Mouse (Mus musculus) limb, embryonic 10.5 days (tissue): ENCODE measurements around the gene Dnm3. TPM values are rescaled to one million over a fixed set of nuclear protein-coding genes. Genes with fewer than 3 reads are reported as not detected.

Experiments
- DNase-seq: peaks from one replicate; pipeline ENCODE4 v3.0.0-alpha.2; 2017; ENCODE audit warnings: low spot score
- H3K27ac ChIP-seq: fragments of 300-500 bp; sonication (generic); 2 replicates; pipeline ENCODE4 v1.5.1; 2016; ENCODE audit warnings: mild to moderate bottlenecking
- H3K27me3 ChIP-seq: fragments of 300-500 bp; sonication (generic); 2 replicates; pipeline ENCODE4 v1.6.1; 2016; ENCODE audit warnings: low read depth, mild to moderate bottlenecking; ENCODE audit not compliant: poor library complexity, severe bottlenecking
- H3K36me3 ChIP-seq: fragments of 300-500 bp; sonication (generic); 2 replicates; pipeline ENCODE4 v1.6.1; 2016; ENCODE audit warnings: mild to moderate bottlenecking, moderate library complexity
- H3K4me1 ChIP-seq: fragments of 300-500 bp; sonication (generic); 2 replicates; pipeline ENCODE4 v1.6.1; 2016
- H3K4me3 ChIP-seq: fragments of 300-500 bp; sonication (generic); 2 replicates; pipeline ENCODE4 v1.5.1; 2016; ENCODE audit warnings: mild to moderate bottlenecking, moderate library complexity
- H3K9me3 ChIP-seq: fragments of 300-500 bp; sonication (generic); replicated peaks from 2 replicates; pipeline ENCODE4 v1.6.1; 2016; ENCODE audit warnings: mild to moderate bottlenecking
- WGBS: fragments of 180-500 bp; shearing (Covaris S2); methylation state at CpG from one replicate; pipeline ENCODE4 v1.1.7; 2016; 5-methylcytosine and 5-hydroxymethylcytosine counted together
- polyA plus RNA-seq: library from polyadenylated mRNA; unstranded; fragments of >200 nt; fragmentation: Nextera tagmentation; extraction: Ambion mirVana; gene quantifications from 2 replicates; pipeline ENCODE4 v1.2.1, GENCODE M21; 2016

Gene Dnm3
- polyA plus RNA-seq: 5.8 and 11.6 TPM in 2 replicates

DNA sequence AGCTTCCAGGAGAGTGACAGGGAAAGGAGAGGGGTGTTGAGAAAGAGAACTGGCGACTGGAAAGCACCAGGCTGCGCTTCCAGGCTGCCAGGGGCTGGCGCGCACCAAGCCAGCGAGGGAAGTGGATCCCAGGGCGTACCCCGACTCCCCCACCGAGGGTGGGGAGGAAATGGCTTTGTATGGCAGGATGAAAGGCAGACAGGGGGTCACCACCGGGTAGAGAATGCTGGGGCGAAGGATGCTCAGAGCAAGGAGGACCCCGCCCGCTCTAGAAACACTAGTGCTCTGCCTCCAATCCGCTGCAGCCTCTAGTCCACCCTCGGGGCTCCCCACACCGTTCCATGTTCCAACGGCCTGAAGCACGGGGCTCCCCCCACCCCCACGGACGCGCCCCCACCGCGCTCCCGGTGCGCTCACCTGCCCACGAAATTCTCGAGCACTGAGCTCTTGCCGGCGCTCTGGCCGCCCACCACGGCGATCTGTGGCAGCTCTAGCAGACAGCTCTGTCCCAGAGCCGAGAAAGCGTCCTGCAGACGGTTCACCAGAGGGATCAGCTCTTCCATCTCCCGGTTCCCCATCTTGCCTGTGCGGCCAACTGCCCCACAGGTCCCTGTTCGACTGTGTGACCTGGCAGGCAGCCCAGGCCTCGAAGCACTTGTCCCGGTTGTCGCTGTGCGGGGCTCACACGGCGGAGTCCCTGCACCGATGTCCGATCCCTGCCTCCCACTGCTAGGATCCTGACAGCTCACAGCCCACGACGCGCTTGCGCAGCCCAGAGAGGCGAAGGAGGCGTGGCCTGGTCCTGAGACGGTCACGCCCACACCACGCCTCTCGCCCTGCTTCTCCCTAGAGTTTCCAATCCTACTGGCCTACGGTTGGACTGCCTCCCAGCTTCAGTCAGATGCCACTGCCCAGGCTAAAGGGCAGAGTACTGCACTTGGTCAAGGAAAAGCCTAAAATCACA, at the start of gene Dnm3:
TSS of gene Dnm3 (minus strand) at position 789 of the 964 bp plus-strand sequence.
- no peak within 1 kb of the TSS; the same call in 1 of the 2 replicates for H3K27ac ChIP-seq
- no peaks in the 10 kb centered on the region for H3K36me3 ChIP-seq
- peak within 1 kb of the TSS; percentile 65 for H3K4me3 ChIP-seq
- under 1% methylated on average over 55 of the region's 56 CpGs for WGBS
- H3K27me3 ChIP-seq: peaks cover 35% of the 10 kb centered on the region
- DNase-seq: peak; percentile 91
- H3K4me1 ChIP-seq: peaks cover 18% of the 10 kb centered on the region
- H3K9me3 ChIP-seq: no peaks in the 10 kb centered on the region

DNA sequence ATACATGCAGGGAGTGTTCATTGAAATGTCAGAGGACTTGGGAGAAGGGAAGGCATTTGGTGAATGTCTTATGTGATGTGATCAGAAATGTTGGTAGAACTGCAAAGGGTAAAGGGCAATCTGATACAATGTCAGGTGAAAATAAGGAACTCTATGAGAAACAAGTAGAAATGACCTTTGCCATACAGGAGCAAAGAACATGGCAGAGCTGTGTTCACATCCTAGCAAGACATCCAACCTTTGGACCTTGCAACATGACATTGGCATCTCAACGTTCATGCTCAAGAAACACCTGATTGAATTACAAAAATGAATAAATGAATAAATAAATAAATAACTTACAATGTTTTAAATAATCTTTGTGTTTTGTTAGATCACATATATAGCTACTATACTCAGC, 37.3 kb upstream of the Dnm3 start:
- no peaks in the 10 kb centered on the region for H3K4me1 ChIP-seq
- H3K36me3 ChIP-seq: no peaks in the 10 kb centered on the region
- 80% methylated on average over 1 of the region's 1 CpGs for WGBS
- H3K9me3 ChIP-seq: no peaks in the 10 kb centered on the region
- no peak overlapping the region for H3K27ac ChIP-seq
- DNase-seq: no peak
- no peak overlapping the region for H3K4me3 ChIP-seq
- no peaks in the 10 kb centered on the region for H3K27me3 ChIP-seq

DNA sequence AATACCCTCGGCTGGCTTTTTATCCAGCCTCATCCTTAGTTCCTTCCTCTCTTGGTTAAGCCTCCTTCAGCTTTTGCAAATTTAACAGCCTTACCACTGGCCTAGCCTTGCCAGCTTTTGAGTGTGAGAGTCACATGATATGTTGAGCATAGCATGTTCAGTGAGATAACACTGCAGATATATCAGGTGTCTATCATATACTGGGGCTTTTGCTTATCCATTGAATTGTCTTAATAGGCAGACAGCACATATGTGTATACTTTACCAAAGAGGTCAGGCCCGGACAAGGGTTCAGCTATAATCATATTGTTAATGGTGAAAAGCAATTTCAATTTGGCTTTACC, 32.2 kb upstream of the Dnm3 start:
- 92% methylated on average over 2 of the region's 2 CpGs for WGBS
- Histone ChIP-seq H3K9me3 (no peaks in the 10 kb centered on the region), H3K4me3 (no peak overlapping the region), H3K4me1 (no peaks in the 10 kb centered on the region), H3K27me3 (no peaks in the 10 kb centered on the region), H3K36me3 (no peaks in the 10 kb centered on the region), H3K27ac (no peak overlapping the region)
- no peak for DNase-seq

DNA sequence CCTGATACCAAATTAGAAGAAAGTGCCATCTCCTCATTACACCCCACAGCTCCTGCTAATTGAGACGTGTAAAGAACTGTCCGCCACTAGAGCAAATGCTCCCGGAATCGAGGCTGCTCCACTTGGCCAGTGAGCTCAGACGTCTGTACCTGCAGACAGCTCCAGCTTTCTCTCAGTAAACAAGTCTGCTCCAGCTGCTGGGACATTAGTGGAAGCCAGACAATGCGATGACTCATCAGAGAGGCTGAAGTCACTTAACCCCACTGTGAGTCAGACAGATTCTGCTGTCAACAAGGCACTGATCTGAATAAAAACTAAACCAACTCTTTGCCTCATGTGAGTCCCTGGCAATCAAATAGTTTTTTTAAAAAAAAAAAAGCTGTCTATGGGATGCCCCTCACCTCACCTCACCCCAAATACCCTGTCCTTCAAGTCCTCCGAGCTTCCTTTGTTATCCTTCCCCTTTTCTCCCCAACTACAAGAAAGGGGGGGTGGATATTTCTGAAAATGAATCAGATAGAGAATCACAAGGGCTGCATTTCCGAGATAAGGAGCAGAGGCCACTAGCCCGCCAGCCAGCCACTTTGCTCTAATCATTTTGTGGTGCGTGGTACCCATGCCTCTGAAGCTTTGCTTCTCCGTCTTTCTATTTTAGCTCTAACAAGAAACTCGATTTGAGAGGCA, 31.6 kb upstream of the Dnm3 start:
- no peak for DNase-seq
- H3K4me3 ChIP-seq: no peak overlapping the region
- WGBS: 66% methylated on average over 12 of the region's 12 CpGs
- H3K27ac ChIP-seq: no peak overlapping the region
- no peaks in the 10 kb centered on the region for H3K9me3 ChIP-seq
- H3K36me3 ChIP-seq: no peaks in the 10 kb centered on the region
- no peaks in the 10 kb centered on the region for H3K4me1 ChIP-seq
- H3K27me3 ChIP-seq: no peaks in the 10 kb centered on the region

DNA sequence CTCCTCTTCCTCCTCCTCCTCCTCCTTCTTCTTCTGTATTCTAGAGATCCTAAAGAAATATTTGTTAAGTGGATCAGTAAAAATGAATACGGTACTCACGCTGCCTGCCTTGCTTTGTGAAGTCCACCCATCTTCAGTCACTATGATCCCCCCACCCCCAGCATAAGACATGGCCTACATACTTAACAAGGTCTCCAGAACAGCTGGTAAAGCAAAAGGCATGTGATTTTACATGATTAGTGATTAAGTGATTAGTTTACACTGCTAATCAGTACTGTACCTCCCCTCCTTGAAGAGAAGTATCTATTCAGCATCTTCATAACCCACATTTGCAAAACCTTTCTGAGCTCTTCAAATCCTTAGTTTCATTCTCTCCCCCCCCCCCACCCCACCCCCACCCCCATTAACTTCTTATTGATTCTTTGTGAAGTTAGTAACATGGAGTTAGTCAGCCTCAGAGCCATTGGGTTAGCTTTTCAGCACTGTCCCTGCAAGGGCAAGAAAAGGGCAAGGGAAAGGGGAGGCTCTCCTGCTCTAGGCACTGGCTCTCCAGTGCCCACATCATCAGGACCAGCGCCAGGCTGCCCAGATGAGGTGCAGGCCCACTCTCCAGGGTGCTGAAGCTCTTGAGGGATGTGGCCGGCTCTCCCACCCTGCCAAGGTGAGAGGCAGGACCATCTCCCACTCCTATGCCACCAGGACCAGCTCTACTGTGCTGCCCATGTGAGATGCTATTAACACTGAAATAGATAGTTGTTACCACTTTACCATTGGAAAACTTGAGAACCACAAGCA, 30.6 kb upstream of the Dnm3 start:
- Histone ChIP-seq H3K27me3 (no peaks in the 10 kb centered on the region), H3K27ac (no peak overlapping the region), H3K4me3 (no peak overlapping the region), H3K4me1 (no peaks in the 10 kb centered on the region), H3K36me3 (no peaks in the 10 kb centered on the region), H3K9me3 (no peaks in the 10 kb centered on the region)
- no peak for DNase-seq
- WGBS: 80% methylated on average over 4 of the region's 4 CpGs

DNA sequence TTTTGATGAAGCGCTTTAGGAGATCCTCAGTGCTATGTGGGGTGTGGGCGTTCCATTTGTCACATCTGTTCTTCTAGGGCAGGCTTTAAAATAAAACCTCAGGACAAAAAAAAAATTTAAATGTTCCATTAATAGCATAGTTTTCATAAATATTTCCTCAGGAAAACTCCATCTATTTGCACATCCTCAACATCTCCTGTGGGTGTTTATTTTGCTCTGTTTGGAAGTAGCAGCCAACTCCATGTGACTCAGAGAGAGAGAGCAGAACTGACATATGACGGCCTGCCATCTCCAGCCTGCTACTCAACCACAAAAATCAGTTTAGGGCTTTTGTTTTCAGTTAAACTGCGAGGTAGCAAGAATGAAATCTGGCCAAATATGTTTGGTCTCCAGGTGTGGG, 28.7 kb upstream of the Dnm3 start:
- no peak overlapping the region for H3K4me3 ChIP-seq
- 91% methylated on average over 4 of the region's 4 CpGs for WGBS
- H3K9me3 ChIP-seq: no peaks in the 10 kb centered on the region
- no peak overlapping the region for H3K27ac ChIP-seq
- DNase-seq: no peak
- no peaks in the 10 kb centered on the region for H3K27me3 ChIP-seq
- H3K4me1 ChIP-seq: no peaks in the 10 kb centered on the region
- H3K36me3 ChIP-seq: no peaks in the 10 kb centered on the region

DNA sequence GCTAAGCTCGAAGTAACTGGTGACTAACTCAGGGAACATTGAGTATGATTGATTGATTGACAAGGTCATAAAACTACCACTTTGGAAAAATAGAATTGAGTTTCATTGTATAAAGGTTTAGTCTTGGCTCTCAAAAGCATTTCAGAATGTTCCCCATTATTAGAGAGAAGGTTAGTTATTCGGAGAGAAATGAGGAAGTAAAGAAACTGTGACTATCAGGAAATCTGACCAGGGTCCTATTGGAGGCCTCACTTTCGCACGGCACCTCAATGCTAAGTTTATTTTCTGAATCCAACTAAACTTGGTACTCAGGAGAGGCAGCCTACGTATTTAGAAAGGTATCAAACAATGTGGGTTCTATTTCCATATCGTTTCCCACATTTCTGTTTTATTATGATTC, 27.8 kb upstream of the Dnm3 start:
- DNase-seq: no peak
- Histone ChIP-seq H3K36me3 (no peaks in the 10 kb centered on the region), H3K4me1 (no peaks in the 10 kb centered on the region), H3K9me3 (no peaks in the 10 kb centered on the region), H3K27ac (no peak overlapping the region), H3K4me3 (no peak overlapping the region), H3K27me3 (no peaks in the 10 kb centered on the region)
- 88% methylated on average over 6 of the region's 6 CpGs for WGBS

DNA sequence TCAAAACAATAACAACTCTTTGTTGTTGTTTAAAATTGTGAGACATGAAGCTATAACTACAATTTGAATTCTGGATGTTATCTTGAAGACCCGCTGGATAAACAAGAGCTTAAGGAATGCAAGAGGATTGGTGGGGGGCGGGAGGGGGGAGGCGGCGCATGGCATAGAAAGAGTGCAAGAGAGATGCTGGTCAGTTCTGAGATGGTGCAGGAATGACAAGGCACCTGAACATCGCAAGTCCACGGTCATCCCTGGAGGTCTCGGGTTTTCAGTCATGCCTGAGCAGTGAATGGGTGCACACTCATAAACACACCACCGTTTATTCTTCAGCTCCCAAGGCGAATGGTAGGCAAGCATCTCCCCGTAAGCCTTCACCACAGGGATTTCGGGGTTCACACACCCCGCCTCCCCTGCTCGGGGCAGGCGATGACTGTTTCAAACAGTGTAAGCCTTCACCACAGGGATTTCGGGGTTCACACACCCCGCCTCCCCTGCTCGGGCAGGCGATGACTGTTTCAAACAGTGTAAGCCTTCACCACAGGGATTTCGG, 1.2 kb downstream of the Dnm3 start:
- Histone ChIP-seq H3K9me3 (no peaks in the 10 kb centered on the region), H3K36me3 (no peaks in the 10 kb centered on the region), H3K4me1 (peaks cover 18% of the 10 kb centered on the region), H3K27me3 (peaks cover 35% of the 10 kb centered on the region), H3K27ac (no peak overlapping the region), H3K4me3 (peak overlapping the region; percentile 65)
- 3% methylated on average over 19 of the region's 19 CpGs for WGBS
- DNase-seq: peak; percentile 31

DNA sequence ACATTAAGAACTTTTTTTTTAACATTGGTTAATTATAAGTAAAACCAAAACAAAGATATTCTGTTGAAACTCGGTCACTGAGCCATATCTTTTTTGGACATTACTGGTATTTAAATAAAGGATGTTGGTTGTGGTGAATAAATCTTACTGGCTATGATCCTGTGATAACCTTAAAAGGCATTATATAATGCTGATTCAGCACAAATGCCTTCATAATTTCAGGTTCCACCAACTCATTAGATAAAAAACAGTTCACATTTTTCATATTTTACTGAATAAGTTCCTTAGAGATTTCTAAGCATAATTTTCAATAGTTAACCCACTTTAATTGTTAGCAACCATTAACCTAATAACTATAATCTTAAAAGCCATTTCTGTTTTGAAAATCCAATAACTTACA, 4.9 kb downstream of the Dnm3 start:
- no peak for DNase-seq
- WGBS: 87% methylated on average over 1 of the region's 1 CpGs
- peaks cover 35% of the 10 kb centered on the region for H3K27me3 ChIP-seq
- no peak overlapping the region for H3K27ac ChIP-seq
- H3K9me3 ChIP-seq: no peaks in the 10 kb centered on the region
- no peaks in the 10 kb centered on the region for H3K36me3 ChIP-seq
- H3K4me1 ChIP-seq: peaks cover 16% of the 10 kb centered on the region
- no peak overlapping the region for H3K4me3 ChIP-seq

DNA sequence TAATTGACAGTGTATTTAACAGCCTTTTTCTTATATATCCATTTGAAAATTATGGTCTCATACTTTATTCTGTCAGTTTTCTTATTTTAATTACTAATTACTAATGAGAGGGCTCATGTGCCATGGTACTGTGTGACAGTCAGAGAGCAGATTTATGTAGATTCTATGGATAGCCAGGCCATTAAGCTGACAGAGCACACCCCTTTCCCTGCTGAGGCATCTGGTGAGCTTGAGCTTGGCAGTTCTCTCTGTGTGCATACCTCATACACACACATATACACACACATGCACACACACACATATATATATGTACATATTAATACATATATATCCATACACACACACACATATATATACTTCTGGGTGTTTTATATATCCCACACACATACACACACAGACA, 6.7 kb downstream of the Dnm3 start:
- Histone ChIP-seq H3K27ac (no peak overlapping the region), H3K27me3 (peaks cover 20% of the 10 kb centered on the region), H3K4me1 (no peaks in the 10 kb centered on the region), H3K36me3 (no peaks in the 10 kb centered on the region), H3K9me3 (no peaks in the 10 kb centered on the region), H3K4me3 (no peak overlapping the region)
- no peak for DNase-seq

DNA sequence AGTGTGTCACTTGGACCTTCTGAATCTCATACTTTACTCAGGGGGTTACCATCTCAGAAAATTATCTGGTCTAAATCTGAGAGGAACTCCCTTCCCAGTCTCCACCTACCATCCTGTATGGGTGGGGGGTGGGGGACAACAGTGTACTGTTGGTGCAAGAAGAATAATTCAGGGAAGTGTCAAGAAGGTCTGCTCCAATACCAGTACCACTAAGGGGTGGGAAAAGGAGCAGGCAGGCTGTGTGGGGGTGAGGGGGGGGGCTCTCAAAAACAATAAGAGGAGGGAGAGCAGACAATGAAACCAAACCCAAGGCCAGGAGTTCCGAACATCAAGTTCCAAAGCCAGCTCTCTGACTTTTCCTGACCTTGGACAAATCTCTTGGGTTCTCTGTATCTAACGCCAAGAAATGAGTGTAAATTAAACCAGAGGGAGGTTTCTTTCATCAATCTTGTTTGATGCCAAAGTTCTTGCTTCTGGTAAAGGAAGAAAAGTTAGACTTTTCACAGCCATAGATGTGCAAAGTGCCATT, 8.0 kb downstream of the Dnm3 start:
- no peak overlapping the region for H3K4me3 ChIP-seq
- no peak for DNase-seq
- no peaks in the 10 kb centered on the region for H3K4me1 ChIP-seq
- 74% methylated on average over 2 of the region's 2 CpGs for WGBS
- H3K27me3 ChIP-seq: peaks cover 8% of the 10 kb centered on the region
- H3K9me3 ChIP-seq: no peaks in the 10 kb centered on the region
- H3K36me3 ChIP-seq: no peaks in the 10 kb centered on the region
- H3K27ac ChIP-seq: no peak overlapping the region

DNA sequence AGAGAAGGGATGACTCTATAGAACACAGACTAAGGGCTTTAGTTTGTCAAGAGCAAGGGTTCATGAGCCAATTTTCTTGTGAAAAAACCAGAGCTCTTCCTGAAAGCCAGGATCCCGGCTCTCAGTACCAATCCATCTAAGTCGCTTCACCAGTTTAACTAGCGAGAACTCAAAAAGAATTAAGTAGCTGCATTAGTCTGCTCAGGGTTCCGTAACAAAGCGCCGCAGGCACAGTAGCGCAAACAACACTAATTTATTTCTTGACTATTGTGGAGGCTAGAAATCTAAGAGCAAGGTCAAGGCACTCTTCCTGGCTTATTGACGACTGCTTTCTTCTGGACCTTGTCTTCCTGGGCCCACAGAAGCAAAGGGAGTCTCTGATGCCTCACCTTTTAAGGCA, 14.2 kb downstream of the Dnm3 start:
- Histone ChIP-seq H3K36me3 (no peaks in the 10 kb centered on the region), H3K4me1 (no peaks in the 10 kb centered on the region), H3K27ac (no peak overlapping the region), H3K27me3 (no peaks in the 10 kb centered on the region), H3K4me3 (no peak overlapping the region), H3K9me3 (no peaks in the 10 kb centered on the region)
- 87% methylated on average over 8 of the region's 8 CpGs for WGBS
- no peak for DNase-seq
